Mouse (Mus musculus) ES-Bruce4 (cell line): ENCODE results near the gene Dhx34. TPM values are rescaled to one million over a fixed set of nuclear protein-coding genes. Genes with fewer than 3 reads are reported as not detected.
"Not testable (repeated sequence)": the region's sequence is repeated elsewhere in the genome, so short reads cannot be mapped to it uniquely, and the experiment has no call there.

ENCODE experiments used
- H3K27ac ChIP-seq: 2 replicates; pipeline ENCODE4 v1.5.1; 2012; ENCODE audit warnings: low read length, inconsistent platforms; ENCODE audit not compliant: insufficient read depth
- H3K27me3 ChIP-seq: 2 replicates; pipeline ENCODE4 v1.6.1; 2012; ENCODE audit warnings: mild to moderate bottlenecking, low read length, inconsistent platforms; ENCODE audit not compliant: control insufficient read depth, poor library complexity, insufficient read depth, severe bottlenecking
- H3K36me3 ChIP-seq: 2 replicates; pipeline ENCODE4 v1.6.1; 2012; ENCODE audit warnings: inconsistent platforms, mild to moderate bottlenecking, low read length, moderate library complexity; ENCODE audit not compliant: control insufficient read depth, poor library complexity, insufficient read depth, severe bottlenecking
- H3K4me1 ChIP-seq: one replicate; pipeline ENCODE4 v1.8.1; 2011; ENCODE audit warnings: low read length; ENCODE audit not compliant: control insufficient read depth, insufficient read depth
- H3K4me3 ChIP-seq: 2 replicates; pipeline ENCODE4 v1.5.1; 2011; ENCODE audit warnings: low read depth, mild to moderate bottlenecking, low read length
- H3K9ac ChIP-seq: 2 replicates; pipeline ENCODE4 v1.6.1; 2012; ENCODE audit warnings: low read depth, mild to moderate bottlenecking, inconsistent platforms; ENCODE audit not compliant: poor library complexity, severe bottlenecking
- H3K9me3 ChIP-seq: replicated peaks from 2 replicates; pipeline ENCODE4 v1.6.1; 2012; ENCODE audit warnings: mild to moderate bottlenecking, low read length, inconsistent platforms; ENCODE audit not compliant: control insufficient read depth, poor library complexity, insufficient read depth, severe bottlenecking
- CTCF ChIP-seq: IDR thresholded peaks from one replicate; pipeline ENCODE4 v1.8.1; 2011; ENCODE audit warnings: low read depth, low read length
- EP300 ChIP-seq: IDR thresholded peaks from 2 replicates; pipeline ENCODE4 v1.6.1; 2011; ENCODE audit warnings: low read depth, low read length; ENCODE audit not compliant: insufficient read depth
- POLR2A ChIP-seq: IDR thresholded peaks from one replicate; pipeline ENCODE4 v1.8.1; 2011; ENCODE audit warnings: low read length; ENCODE audit not compliant: insufficient read depth
- polyA plus RNA-seq: library from polyadenylated mRNA; stranded (reverse); fragments of >200 nt; gene quantifications from 2 replicates; pipeline ENCODE4 v1.2.4, GENCODE M21; 2011; ENCODE audit warnings: low read depth; ENCODE audit not compliant: missing spikeins, insufficient read depth, insufficient read length

Dhx34 gene
- polyA plus RNA-seq, result 9.7 and 11.6 TPM in 2 replicates

DNA sequence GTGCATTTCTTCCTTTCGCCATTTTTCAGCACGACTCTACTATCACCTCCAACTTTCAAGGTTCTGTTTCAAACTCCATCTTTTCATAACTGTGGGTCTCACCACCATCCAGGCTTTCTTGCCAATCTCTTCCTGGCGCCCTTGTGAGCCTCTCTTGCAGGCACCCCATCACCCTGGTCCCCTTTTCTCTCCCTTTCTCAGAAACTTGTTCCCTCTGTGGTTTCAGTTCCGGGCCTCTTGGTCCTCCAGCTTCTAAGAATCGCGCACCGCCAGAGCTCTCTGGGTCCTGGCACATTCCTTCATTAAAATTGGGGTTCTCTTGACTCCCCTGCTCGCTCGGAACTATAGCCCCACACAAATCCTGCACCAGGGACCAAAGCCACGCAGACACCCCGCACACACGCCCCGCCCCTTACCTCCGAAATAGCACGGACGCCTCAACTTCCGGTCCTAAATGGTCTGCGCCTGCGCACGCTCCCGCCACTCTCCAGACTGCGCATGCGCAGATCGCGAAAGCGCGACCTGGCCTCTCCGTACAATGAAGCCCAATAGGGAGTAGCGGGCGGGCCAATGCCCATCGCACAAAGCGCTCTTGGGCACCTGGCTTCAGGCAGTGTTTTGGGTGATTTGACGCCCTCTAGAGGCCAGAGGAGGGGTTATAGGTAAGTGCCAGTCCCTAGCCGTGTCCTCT is at the start of gene Dhx34:
Gene Dhx34, minus strand, starts transcription at position 456 of the 691 bp plus-strand sequence.
- no peak within 1 kb of the TSS for H3K27ac ChIP-seq
- no peaks in the 10 kb centered on the region for H3K36me3 ChIP-seq
- H3K27me3 ChIP-seq, result no peaks in the 10 kb centered on the region
- H3K9ac ChIP-seq, result peak within 1 kb of the TSS; percentile 81
- no peaks in the 10 kb centered on the region for H3K4me1 ChIP-seq
- peak within 1 kb of the TSS; percentile 80 for H3K4me3 ChIP-seq
- no peaks in the 10 kb centered on the region for H3K9me3 ChIP-seq
- TF ChIP-seq CTCF, result peak; percentile 63
- TF ChIP-seq EP300, result no peak
- peak; percentile 18 for TF ChIP-seq POLR2A

DNA sequence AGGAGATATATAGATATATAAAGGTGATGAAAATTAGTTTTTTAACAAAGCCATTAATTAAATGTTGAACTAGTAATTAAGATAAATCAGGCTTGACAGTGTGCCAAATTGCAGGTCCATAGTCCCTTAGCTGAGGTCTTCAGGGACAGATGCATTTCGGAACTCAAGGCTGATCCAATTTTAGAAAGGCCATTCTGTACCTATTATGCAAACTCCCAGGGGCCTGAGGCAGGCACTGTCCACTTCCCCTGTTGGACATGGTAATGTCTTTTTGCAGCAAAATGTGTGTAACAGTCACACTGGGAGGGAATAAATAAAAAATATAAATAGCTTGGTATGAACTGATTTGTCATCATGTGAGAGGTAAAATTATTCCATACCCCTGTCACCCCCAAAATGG is 49.3 kb upstream of the Dhx34 start:
- Histone ChIP-seq H3K36me3 (0 out of 2 replicates have a peak, but pooled peaks cover 1% of the 10 kb centered on the region), H3K4me3 (no peak overlapping the region), H3K4me1 (no peaks in the 10 kb centered on the region), H3K9ac (no peak overlapping the region), H3K27ac (no peak overlapping the region), H3K9me3 (no peaks in the 10 kb centered on the region), H3K27me3 (no peaks in the 10 kb centered on the region)
- no peak for TF ChIP-seq EP300
- no peak for TF ChIP-seq POLR2A

GRCm38 (mm10) chr7:16266593-16266992 is 44.8 kb upstream of the Dhx34 start:
- not testable (repeated sequence) for H3K9me3 ChIP-seq, H3K4me1 ChIP-seq, H3K27me3 ChIP-seq, H3K27ac ChIP-seq, H3K9ac ChIP-seq, H3K36me3 ChIP-seq, H3K4me3 ChIP-seq

DNA sequence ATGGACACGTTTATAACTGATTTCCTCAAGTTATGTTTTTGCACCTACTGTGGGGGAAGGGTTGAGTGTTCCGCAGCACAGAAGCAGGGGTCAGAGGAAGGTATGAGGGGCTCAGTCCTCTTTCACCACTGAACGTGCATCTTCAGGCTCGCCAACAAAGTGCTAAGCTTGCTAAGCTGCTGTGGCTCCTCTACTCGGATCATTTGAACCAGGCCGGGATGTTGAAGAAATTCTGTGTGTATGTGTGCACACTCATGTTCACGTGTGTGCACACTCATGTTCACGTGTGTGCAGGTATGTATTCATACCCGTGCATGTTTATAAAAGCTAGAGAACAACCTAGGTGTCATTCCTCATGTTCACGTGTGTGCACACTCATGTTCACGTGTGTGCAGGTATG is 44.0 kb upstream of the Dhx34 start:
- Histone ChIP-seq H3K36me3 (no peaks in the 10 kb centered on the region), H3K4me3 (no peak overlapping the region), H3K4me1 (no peaks in the 10 kb centered on the region), H3K27ac (no peak overlapping the region), H3K9ac (no peak overlapping the region), H3K27me3 (no peaks in the 10 kb centered on the region), H3K9me3 (no peaks in the 10 kb centered on the region; the same call in none of the 2 replicates)
- TF ChIP-seq EP300 (no peak), POLR2A (no peak), CTCF (no peak)

DNA sequence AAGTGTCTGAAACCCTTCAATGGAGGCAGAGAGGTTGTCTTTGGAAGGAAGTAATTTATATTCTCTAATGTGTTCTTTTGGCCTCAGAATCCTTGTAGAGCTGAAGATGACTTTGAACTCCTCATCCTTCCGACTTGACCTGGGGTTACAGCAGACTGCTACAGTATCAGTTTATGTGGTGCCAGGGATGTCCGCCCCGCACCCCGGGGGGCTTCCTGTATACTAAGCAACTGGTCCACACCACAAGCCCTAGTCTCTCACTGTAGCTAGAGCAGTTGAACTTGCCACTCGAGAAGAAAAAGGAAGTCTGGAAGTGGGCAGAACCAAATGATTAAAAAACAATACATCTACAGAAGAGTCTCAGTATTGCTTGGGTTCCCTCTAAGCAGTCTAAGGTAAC is 42.0 kb upstream of the Dhx34 start:
- Histone ChIP-seq H3K27ac (no peak overlapping the region), H3K4me1 (no peaks in the 10 kb centered on the region)
- no peak for TF ChIP-seq CTCF
- no peak for TF ChIP-seq POLR2A
- no peak for TF ChIP-seq EP300

GRCm38 (mm10) chr7:16263015-16263787 is 41.4 kb upstream of the Dhx34 start:
- H3K36me3 ChIP-seq, result no peaks in the 10 kb centered on the region
- no peak for TF ChIP-seq EP300
- no peak for TF ChIP-seq POLR2A
- TF ChIP-seq CTCF, result peak; percentile 36
- no peak overlapping the region for H3K4me3 ChIP-seq
- no peaks in the 10 kb centered on the region; the same call in none of the 2 replicates for H3K9me3 ChIP-seq
- H3K27me3 ChIP-seq, result no peaks in the 10 kb centered on the region
- H3K9ac ChIP-seq, result no peak overlapping the region
- H3K4me1 ChIP-seq, result no peaks in the 10 kb centered on the region
- H3K27ac ChIP-seq, result no peak overlapping the region

More for the DNA sequence above, 42.0 kb upstream of the Dhx34 start:
- Histone ChIP-seq H3K9me3 (no peaks in the 10 kb centered on the region; the same call in none of the 2 replicates), H3K27me3 (no peaks in the 10 kb centered on the region), H3K4me3 (no peak overlapping the region), H3K9ac (no peak overlapping the region), H3K36me3 (no peaks in the 10 kb centered on the region)
